Mouse (Mus musculus): ENCODE results near the gene Krtcap2.

Gene Krtcap2

GRCm38 (mm10) chr3:89282291-89282643 is 36.5 kb downstream of the Krtcap2 start:
- DNase-seq (ENCODE audit: low spot score): no peak

DNA sequence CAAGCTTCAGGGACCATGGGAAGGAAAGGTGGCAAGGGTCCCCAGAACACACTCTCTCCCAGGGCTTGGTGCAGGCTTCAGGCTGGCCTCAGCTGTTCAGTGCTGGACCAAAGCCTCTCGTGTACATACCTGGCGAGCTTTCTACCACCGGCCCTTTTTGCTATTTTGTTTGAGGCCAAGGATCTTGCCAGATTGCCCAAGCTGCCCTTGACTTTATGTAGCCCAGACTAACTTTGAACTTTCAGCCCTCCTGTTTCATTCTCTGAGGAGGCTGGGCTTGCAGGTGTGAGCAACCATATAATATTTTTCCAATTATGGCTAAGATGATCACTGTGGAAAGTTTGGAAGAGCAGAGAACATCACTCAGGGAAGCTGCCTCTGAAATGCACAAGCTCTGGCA is 38.5 kb downstream of the Krtcap2 start:
- DNase-seq (ENCODE audit: low spot score): no peak

GRCm38 (mm10) chr3:89285526-89285925 is 39.8 kb downstream of the Krtcap2 start:
- no peak for DNase-seq (ENCODE audit: low spot score)

DNA sequence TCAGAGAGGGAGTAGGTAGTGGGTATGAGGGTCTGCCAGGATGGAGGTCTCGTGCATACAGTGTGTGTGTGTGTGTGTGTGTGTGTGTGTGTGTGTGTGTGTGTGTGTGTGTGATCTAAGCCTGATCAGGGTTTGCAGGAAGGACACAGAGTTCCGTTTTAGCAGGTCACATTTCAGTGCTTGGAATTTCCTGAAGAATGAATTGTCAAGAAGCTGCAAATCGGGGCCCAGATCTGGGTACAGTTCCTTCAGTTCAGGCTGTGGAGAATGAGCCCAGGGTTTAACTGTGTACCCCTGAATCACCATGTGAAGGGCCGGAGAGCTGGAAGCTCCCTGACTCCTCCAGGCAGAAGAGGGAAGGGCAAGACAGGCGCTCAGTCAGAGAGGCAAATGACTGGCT is 41.5 kb downstream of the Krtcap2 start:
- DNase-seq (ENCODE audit: low spot score): no peak

- peak; percentile 76 for DNase-seq (ENCODE audit: low spot score)
Measured at GRCm38 (mm10) chr3:89288503-89288928, 42.8 kb downstream of the Krtcap2 start.

DNA sequence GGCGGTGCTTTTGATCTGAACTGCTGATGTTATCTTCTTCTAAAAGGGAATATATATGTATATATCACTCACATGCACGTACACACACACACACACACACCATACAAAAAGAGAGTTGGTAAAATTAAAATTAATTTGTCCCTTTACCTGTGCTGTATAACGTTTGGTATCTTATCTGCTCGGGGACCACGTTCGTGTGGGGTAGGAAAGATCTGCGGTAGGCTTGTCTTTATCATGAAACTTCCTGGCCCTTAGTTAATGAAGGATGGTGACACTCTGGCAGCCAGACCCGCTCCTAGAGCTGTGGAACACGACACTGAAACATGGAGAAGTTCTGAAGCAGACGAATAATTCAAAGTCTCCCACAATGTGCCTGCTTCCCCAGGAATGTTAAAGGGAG is 46.1 kb downstream of the Krtcap2 start:
- DNase-seq (ENCODE audit: low spot score): no peak

DNA sequence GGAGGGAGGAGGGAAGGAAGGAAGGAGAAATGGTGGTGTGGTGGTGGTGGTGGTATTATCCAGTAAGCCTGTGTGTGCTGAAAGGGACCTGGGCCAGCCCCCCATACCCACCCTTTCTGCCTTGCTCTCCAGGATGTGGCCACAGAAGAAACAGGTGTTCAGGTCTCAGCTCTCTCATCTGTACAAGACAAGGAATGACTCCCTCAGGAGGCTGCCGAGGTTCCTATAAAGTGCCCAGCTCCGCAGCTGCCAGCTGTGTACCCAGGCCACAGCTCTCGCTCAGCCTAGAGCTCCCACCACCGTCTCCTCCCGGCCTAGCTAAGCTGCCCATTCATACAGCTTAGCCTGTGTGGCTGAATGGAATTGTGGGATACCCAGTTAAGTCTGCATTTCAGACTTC is 46.5 kb downstream of the Krtcap2 start:
- DNase-seq (ENCODE audit: low spot score): no peak

DNA sequence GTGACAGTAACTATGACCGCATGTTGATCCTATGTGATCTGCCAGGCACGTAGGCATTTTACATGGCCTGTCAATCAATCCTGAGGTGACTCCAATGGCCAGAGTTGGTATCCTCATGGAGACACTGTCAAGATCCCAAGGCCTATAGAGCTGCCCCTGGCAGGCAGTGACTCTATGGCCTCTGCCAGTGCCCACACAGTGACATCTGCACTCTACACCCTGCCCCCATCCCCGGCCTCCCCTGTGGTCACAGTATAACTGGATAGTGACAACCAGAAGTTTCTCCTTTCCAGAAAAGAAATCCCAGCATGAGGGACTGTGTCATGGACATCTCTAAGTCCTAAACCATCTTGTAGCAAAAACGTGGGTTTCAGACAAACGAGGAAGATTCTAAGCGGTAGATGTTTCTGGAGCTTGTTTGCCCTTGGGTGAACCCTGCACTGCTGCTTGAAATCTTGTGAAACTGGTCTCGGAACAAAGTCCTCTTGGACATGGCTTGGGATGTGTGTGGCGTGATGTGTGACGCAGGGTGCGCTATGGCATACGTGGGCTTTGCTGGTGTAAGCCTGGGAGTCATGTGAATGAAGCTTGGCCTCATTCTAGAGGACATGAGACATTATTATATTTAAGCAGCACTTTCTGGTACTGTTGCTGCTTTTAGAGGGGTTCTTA is 47.6 kb downstream of the Krtcap2 start:
- peak; percentile 76 for DNase-seq (ENCODE audit: low spot score)

GRCm38 (mm10) chr3:89294195-89294594 is 48.4 kb downstream of the Krtcap2 start:
- no peak for DNase-seq (ENCODE audit: low spot score)

GRCm38 (mm10) chr3:89295685-89296230 is 50.0 kb downstream of the Krtcap2 start:
- no peak for DNase-seq (ENCODE audit: low spot score)

DNA sequence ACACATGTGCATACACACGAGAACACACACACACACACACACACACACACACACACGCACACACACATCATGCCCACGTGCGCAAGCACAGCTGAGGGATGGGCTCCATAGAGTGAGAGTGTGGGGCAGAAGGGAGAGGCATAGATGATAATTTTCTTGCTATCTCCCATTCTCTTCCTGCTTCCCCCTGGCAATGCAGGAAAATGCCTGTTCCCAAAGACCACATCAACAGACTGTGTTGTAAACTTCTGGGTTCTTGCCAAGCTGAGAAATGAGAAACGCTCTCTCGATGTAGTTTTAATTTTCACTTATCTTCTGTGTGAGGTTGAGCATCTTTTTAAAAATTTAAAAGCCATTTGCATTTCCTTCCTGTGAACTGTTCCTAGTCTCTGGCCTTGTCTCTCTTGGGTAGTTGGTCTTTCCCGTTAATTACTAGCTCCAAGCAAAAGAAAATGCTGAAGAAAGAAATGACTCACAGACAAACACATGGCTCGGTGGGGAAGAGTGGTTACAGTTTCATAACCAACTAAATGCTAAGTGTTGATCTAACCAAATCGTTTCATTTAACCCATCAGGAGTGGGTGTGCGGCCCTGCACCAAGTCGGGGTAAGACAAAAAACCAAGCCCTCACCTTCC is 51.1 kb downstream of the Krtcap2 start:
- DNase-seq (ENCODE audit: low spot score): no peak

GRCm38 (mm10) chr3:89298908-89299307 is 53.1 kb downstream of the Krtcap2 start:
- no peak for DNase-seq (ENCODE audit: low spot score)

GRCm38 (mm10) chr3:89299499-89299898 is 53.7 kb downstream of the Krtcap2 start:
- no peak for DNase-seq (ENCODE audit: low spot score)

Measured in yolk sac, embryonic 10.5 days (tissue).